Mouse (Mus musculus): ENCODE results near the gene Scml4.
A peak's percentile ranks its signal among the peaks of the same experiment; 100 is the strongest.

Scml4 gene

GRCm38 (mm10) chr10:42860159-42860911 lies at the start of gene Scml4:
Scml4 (plus strand) TSS chr10:42860370.
- peak; percentile 10 for DNase-seq (ENCODE audit: low spot score)

DNA sequence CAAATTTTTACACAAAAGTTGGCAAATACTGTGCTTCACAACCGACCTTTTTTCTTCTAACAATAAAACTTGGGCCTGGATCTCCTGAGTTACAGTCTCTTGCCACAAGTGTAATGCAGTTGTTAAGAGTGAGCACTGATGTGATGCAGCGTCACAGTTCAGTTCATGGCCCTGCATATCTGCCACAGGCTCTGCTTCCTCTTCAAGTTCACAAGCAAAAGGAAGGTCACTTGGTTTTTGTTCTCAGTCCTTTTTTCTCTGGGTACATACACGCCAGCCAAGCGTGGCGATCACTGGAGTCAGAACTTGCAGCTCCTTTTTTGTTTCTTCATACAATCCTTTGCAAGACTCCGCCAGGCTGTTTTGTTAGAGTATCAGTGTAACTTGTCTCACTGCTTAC lies 34.2 kb upstream of the Scml4 start:
- DNase-seq (ENCODE audit: low spot score): no peak

DNA sequence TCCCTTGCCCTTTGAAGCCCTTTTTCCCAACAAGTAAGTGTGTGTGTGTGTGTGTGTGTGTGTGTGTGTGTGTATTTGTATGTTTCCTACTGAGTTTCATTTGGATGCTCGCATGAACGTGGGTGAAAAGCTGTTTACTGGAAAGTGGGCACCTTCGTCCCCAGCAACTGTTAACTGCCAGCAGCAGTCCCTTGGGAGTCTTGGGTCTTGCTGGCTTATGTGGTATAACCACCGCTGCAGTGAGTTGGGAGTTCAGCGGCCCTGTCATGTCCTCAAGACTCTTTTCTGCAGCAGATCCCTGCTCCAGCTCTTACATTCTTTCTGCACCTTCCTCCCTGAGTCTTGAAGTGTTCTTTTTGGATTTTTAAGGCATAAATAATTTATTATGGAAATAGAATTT lies 33.0 kb upstream of the Scml4 start:
- no peak for DNase-seq (ENCODE audit: low spot score)

DNA sequence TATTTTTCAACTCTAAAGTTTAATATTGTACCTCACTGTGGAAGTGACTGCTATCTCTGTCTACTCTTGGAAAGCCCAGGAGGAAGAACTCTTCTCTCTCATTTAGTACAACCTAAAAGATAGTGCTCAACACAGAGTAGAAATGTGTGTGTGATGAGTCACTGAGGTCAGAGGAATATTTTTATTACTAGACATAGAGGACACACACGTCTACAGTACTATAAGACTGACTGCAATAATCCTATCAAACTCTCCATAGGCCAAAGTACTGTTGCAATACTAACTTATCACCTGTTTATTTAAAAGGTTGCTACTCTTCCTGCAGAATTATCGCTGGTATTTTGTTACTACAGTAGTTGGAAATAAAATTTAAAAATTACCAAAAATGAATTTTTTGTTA lies 30.2 kb upstream of the Scml4 start:
- DNase-seq (ENCODE audit: low spot score): no peak

DNA sequence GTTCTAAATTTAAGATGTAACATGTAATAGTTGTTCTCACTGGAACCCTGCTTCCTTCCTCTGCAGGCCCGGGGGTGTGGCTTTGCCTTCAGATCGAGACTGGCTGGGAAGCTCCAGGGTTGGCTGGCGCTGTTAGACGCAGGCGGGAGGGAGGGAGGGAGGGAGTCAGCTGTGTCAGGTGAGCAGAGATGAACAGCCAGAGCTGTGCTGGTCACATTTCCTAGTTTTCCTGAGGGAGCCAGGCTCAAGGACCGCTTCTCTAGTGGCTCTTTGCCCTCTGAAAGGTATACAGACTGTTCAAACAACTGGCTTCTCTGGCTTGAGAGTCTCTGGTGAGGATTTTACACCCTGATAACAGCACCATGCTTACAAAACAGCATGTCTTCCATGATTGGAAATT lies 29.8 kb upstream of the Scml4 start:
- DNase-seq (ENCODE audit: low spot score): no peak

DNA sequence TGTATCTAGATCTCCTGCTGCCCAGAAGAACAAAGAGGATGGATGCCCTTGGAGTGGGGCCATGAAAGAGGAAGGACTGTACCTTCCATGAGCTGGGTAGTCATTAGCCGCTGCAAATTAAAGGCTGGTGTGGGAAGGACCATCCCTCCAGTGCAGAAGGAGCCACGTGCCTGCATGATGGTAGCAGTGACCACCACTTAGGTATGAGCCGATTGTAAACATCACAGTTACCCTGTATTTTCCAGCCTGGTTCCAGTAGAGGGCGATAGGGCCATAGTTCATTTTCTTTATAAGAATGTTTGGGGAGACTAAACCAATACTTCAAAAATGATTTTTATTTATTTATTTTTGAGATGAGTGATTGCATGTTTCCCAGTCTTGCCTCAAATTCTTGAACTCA lies 27.5 kb upstream of the Scml4 start:
- DNase-seq (ENCODE audit: low spot score): no peak

- DNase-seq (ENCODE audit: low spot score): no peak
Observed at GRCm38 (mm10) chr10:42833871-42834727, 26.1 kb upstream of the Scml4 start.

DNA sequence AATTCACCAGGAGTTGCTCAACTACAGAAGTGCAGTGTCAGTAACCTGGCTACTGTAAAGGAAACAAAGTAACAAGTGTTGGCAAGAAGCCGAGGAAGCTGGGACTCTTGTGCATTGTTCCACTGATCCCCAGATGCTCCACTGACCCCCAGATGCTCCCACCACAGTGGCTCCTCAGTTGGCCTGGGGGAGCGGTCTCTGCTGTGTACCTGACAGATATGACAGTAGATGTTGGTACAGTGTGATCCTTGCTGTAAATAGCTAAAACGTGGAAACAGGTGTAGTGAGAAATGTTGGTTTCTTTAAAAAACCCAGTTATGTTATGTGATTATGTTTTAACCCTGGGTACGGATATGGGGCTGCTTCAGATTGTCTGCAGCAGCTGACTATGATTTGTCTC lies 22.1 kb upstream of the Scml4 start:
- DNase-seq (ENCODE audit: low spot score): no peak

- no peak for DNase-seq (ENCODE audit: low spot score)
Observed at GRCm38 (mm10) chr10:42838736-42839135, 21.4 kb upstream of the Scml4 start.

DNA sequence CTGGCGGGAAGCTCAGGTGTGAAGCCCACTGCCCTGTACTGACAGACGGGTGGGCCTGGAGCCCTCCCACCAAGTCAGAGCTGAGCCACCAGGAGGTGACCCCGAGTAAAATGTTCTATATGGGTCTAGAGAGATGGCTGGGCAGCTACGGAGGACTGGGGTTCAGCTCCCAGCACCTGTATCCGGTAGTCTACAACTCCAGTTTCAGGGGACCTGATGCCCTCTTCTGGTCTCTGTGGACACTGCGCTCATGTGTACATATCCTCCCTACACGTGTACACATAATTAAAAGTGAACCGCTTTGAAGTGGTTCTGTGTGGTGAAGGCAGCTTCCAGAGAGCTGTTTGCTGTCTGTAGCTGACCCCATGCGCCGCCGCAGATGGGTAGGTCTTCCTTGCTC lies 20.1 kb upstream of the Scml4 start:
- DNase-seq (ENCODE audit: low spot score): no peak

DNA sequence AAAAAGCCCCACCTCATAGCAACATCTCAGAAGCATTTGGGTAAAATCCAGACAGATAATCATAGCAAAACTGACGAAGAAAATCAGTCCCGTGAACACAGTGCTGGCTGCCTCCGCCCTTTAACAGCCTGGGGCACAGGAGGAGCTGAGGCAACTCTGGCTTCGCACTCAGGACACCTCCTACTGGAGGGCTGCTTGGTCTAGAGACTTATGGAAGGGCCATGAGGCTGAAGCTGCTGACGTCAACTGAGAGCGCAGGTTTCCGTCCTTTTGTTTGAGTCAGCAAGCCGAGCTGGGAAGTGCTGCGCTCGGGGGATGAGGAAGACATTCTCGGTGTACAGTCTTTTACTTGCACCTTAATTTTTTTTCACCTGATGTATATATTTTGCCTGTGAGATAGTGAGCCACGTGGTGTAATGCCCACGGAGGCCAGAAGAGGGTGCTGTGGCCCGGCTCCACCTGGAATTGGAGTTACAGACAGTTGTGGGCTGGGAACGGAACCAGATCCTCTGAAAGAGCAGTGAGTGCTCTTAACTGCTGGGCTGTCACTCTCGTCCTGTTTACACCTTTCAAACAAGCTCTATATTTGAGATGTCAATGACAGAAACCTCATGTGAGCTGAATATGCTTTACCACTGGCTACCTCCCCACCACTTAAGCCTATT lies 18.5 kb upstream of the Scml4 start:
- DNase-seq (ENCODE audit: low spot score): peak; percentile 26

- DNase-seq (ENCODE audit: low spot score): peak; percentile 52
Observed at GRCm38 (mm10) chr10:42842358-42842757, 17.8 kb upstream of the Scml4 start.

DNA sequence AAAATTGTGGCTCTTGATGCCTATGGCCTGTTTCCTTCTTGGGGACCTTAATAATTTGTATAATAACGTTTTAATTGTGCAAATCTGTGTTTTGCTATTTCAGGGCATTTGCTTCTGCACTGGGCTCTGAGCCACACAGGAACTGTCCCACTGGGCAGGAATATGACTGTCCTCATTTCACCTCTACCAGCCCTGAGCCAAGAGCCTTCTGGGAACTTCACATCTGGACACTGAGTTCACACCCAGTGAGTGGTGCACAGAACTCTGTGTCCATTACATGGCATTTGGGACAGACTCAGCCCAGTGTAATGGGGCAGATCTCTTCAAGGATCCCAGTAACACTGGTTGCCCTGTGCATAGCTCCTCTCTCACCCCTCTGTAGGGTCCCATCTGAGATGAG lies 16.8 kb upstream of the Scml4 start:
- DNase-seq (ENCODE audit: low spot score): no peak

GRCm38 (mm10) chr10:42845480-42845879 lies 14.7 kb upstream of the Scml4 start:
- DNase-seq (ENCODE audit: low spot score): no peak

- DNase-seq (ENCODE audit: low spot score): no peak
Observed at GRCm38 (mm10) chr10:42848179-42849080, 11.7 kb upstream of the Scml4 start.

DNA sequence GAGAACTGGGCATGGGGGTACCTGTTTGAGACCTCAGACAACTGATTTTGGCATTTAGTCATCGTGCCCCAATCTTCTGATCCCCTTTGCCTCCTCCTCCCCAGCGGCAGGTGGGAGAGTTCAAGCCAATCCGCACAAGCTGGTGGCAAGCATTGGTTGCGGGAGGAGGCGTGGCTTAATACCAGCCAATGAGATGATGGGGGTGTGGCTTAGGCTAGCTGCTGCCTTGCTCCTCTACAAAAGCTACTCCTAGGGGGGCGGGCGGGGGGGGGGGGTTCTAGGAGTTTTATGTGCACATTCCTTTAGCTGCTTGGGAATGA lies 11.1 kb upstream of the Scml4 start:
- DNase-seq (ENCODE audit: low spot score): no peak

GRCm38 (mm10) chr10:42854838-42855237 lies 5.3 kb upstream of the Scml4 start:
- no peak for DNase-seq (ENCODE audit: low spot score)

DNA sequence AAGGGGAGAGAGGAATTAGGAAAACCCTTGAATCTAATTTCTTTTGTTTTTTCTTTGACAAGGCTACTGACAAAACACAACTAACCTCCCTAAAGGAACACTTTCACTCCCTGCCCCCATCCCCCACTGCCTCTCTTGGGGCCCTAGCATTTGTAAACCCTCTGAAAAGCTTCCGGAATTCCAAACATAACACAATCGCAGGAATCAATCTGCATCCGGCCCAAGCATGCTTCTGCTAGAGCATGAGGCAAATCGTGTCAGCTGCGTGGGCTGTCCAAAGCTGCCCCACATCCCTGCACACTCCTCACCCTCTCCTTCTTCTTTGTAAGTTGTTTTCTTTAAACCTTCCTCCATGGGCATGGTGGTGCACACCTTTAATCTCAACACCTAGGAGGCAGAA lies 4.9 kb upstream of the Scml4 start:
- DNase-seq (ENCODE audit: low spot score): no peak

- no peak for DNase-seq (ENCODE audit: low spot score)
Observed at GRCm38 (mm10) chr10:42856574-42856973, 3.6 kb upstream of the Scml4 start.

GRCm38 (mm10) chr10:42857021-42857420 lies 3.1 kb upstream of the Scml4 start:
- no peak for DNase-seq (ENCODE audit: low spot score)

- no peak for DNase-seq (ENCODE audit: low spot score)
Observed at GRCm38 (mm10) chr10:42859781-42860158, 400 bp upstream of the Scml4 start.

DNA sequence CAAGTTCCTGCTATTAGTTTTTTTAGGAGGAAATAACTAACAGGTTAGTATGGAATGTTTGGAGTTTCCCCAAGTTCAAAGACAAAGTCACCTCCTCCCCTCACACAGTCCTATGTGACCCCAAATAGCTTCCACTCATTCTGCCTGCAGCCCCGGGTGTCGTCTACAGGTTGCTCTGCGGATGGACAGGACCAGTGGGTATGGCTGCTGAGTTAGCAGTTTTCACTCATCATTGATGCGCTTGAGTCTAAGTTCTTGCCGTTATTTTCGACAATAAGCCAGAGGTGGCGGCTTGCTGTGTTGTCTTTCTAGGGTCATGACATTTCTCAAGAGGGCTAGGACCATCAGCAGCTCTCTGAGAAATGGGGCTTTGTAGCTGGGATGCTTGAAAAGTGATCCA lies 1.3 kb downstream of the Scml4 start:
- DNase-seq (ENCODE audit: low spot score): no peak
